Mouse (Mus musculus): ENCODE results near the gene Pigx. TPM values are rescaled to one million over a fixed set of nuclear protein-coding genes. Genes with fewer than 3 reads are reported as not detected.
A peak's percentile ranks its signal among the peaks of the same experiment; 100 is the strongest.

Gene Pigx
- polyA plus RNA-seq (2015; fragmentation: Nextera tagmentation; extraction: Ambion mirVana), result 127 and 131 TPM in 2 replicates

DNA sequence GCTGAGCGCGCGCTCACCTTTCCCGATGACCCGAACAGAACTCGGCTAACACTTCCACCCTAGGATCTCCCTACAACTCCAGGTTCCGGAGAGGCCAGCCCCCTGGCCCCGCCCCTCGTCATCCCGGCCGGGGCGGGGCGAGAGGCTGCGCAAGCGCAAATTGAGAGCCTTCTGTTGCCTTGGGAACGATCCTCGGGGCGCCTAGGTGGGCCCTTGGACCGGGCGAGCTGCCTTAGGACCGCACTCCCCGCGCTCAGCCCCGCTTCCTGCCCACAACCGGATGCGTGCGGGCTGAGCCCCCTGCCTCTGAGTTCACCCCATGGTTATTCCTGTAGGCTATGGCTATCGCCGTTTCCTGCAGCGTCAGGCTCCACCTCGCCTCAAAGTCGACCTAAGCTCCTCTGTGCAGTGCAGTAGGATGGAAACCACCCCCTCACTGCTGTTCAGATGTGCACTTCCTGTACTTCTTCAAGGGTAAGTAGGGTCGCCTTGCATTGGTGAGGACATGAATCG lies at the start of gene Pigx, which contains the start of gene Cep19:
Pigx (minus strand) TSS at position 103 of the 513 bp plus-strand sequence.
Cep19 (plus strand) TSS at position 163 of the 513 bp plus-strand sequence.
- peak within 1 kb of the TSS; percentile 96 for H3K27ac ChIP-seq
- H3K9me3 ChIP-seq (replicated peaks), result no peaks in the 10 kb centered on the region
- under 1% methylated on average over 34 of the region's 34 CpGs for WGBS
- peak; percentile 98 for ATAC-seq (replicated peaks; ENCODE audit: low FRiP score)
- peaks cover 20% of the 10 kb centered on the region for H3K4me1 ChIP-seq
- H3K36me3 ChIP-seq, result peaks cover 36% of the 10 kb centered on the region
- H3K9ac ChIP-seq, result peak within 1 kb of the TSS; percentile 88
- H3K4me2 ChIP-seq, result peak within 1 kb of the TSS; percentile 81
- peak within 1 kb of the TSS; percentile 98 for H3K4me3 ChIP-seq (replicated peaks)
- H3K27me3 ChIP-seq, result no peaks in the 10 kb centered on the region

DNA sequence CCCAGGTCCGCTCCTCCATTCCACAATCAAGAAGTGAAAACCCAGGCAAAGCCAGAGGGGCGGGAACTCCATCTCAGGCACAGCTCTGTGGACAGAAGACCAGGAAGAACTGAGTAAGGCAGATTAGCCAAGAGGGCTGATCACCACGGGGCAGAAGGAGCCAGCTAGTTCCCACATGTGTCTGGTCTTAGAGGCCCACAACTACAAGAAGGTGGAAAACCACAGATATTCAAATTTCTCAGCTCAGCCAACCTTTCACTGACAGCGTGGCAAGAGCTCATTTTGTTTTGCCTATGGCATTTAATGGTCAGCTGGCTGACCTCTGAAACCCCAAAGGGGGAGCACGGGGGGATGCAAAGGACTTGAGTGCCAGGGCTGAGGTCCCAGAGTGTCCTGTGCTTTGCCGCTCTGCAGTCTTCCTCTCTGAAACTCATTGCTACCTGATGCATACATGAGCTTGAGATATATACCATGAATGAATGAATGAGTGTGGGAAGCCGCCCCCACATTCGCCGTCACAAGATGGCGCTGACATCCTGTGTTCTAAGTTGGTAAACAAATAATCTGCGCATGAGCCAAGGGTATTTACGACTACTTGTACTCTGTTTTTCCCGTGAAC lies 48.2 kb upstream of the Pigx start:
- Histone ChIP-seq H3K9ac (no peak overlapping the region), H3K4me2 (peak overlapping the region; percentile 37)

DNA sequence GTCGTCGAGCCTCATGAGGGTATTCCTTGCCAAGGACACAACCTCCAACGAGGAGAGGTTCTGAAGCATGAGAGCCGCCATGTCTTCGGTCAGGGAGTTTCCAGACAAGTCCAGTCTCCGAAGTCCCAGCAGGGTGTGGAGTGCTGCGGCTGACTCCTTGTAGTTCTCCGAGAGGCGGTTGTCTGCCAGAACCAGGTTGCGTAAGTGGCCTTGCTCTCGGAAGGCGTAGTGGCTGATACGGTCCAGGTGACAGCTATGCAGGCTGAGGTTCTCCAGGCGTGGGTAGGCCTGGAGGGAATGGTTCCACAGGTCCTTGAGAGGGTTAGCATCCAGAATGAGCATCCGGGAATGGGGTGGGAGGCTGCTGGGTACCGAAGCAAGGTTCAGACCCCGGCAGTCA lies 45.1 kb upstream of the Pigx start:
- Histone ChIP-seq H3K27me3 (no peaks in the 10 kb centered on the region), H3K4me1 (no peaks in the 10 kb centered on the region), H3K36me3 (peaks cover 28% of the 10 kb centered on the region), H3K27ac (no peak overlapping the region), H3K9ac (no peak overlapping the region), H3K4me2 (no peak overlapping the region), H3K9me3 (replicated peaks) (peaks cover 6% of the 10 kb centered on the region; the same call in 1 of the 2 replicates), H3K4me3 (replicated peaks) (no peak overlapping the region)
- 93% methylated on average over 17 of the region's 17 CpGs for WGBS
- no peak for ATAC-seq (replicated peaks; ENCODE audit: low FRiP score)

More for the DNA sequence above, 48.2 kb upstream of the Pigx start:
- Histone ChIP-seq H3K4me1 (no peaks in the 10 kb centered on the region), H3K4me3 (replicated peaks) (no peak overlapping the region), H3K9me3 (replicated peaks) (peaks cover 6% of the 10 kb centered on the region; the same call in 1 of the 2 replicates), H3K36me3 (peaks cover 27% of the 10 kb centered on the region), H3K27me3 (no peaks in the 10 kb centered on the region), H3K27ac (no peak overlapping the region)
- ATAC-seq (replicated peaks; ENCODE audit: low FRiP score), result no peak
- 55% methylated on average over 12 of the region's 13 CpGs for WGBS

DNA sequence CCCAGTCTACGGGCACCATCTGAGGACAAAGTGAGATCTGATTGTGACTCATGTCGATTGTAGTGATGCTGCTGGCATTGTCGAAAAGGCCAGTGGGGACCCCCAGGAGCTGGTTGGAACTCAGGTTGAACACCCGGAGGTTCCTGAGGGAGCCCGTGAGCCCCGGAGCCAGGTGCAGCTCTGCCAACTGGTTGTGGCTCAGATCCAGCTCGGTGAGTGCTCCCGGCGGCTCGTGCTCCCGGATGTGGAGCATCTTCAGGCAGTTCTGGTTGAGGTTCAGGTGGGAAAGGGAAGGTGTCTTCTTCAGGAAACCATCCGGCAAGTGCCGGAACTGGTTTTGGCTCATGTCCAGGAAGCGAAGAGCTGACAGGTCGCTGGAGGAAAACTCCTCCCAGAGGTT lies 44.2 kb upstream of the Pigx start:
- H3K36me3 ChIP-seq, result peaks cover 28% of the 10 kb centered on the region
- no peak overlapping the region for H3K9ac ChIP-seq
- no peak overlapping the region for H3K27ac ChIP-seq
- WGBS, result 95% methylated on average over 15 of the region's 15 CpGs
- no peaks in the 10 kb centered on the region for H3K27me3 ChIP-seq
- H3K9me3 ChIP-seq (replicated peaks), result peaks cover 6% of the 10 kb centered on the region; the same call in 1 of the 2 replicates
- ATAC-seq (replicated peaks; ENCODE audit: low FRiP score), result no peak
- H3K4me3 ChIP-seq (replicated peaks), result no peak overlapping the region
- no peak overlapping the region for H3K4me2 ChIP-seq
- H3K4me1 ChIP-seq, result no peaks in the 10 kb centered on the region

DNA sequence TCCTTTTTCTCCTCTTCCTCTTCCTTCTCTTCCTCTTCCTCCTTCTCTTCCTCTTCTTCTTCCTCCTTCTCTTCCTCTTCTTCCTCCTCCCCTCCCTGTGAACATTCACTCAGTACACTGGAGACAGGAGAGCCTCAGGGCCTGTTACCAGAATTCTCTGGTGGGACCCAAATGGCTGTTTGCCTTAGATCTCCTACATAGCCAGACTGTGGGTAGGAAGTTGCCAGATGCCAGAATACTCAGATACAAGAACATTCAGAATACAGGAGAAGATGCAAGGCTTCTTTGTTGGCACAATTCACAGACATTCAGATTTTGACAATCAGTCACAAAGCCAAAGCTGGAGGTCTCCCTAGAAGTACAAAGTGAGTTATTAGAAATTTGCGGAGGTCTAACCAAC lies 39.4 kb upstream of the Pigx start:
- 68% methylated on average over 1 of the region's 1 CpGs for WGBS
- no peak overlapping the region for H3K4me2 ChIP-seq
- no peaks in the 10 kb centered on the region for H3K4me1 ChIP-seq
- H3K9ac ChIP-seq, result no peak overlapping the region
- H3K27ac ChIP-seq, result no peak overlapping the region
- no peak overlapping the region for H3K4me3 ChIP-seq (replicated peaks)
- peaks cover 6% of the 10 kb centered on the region; the same call in 1 of the 2 replicates for H3K9me3 ChIP-seq (replicated peaks)
- peaks cover 13% of the 10 kb centered on the region for H3K36me3 ChIP-seq
- H3K27me3 ChIP-seq, result no peaks in the 10 kb centered on the region
- ATAC-seq (replicated peaks; ENCODE audit: low FRiP score), result no peak

DNA sequence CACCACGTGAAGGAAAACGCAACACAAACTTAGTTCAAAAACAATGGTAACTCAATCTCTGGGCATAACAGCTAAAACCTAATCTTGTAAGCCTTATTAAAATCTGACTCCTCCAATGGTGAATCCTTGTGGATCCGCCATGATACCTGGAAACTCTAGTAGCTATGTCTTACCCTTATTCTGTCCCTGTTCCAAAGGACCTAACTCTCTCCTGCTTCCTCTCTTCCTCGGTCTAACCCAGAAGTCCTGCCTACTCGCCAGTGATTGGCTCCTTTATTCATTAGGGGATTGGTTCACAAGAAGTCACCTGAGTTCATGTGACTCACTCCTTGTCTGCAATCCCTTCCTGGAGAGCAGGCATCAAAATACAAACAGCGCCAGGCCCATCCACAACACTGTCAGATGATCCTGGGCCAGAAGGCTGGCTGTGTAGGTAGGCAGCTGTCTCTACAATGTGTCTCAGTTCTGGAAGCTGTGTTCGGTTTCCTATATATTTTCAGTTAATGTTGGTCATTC lies 36.4 kb upstream of the Pigx start:
- Histone ChIP-seq H3K4me1 (no peaks in the 10 kb centered on the region), H3K27ac (no peak overlapping the region), H3K4me2 (no peak overlapping the region), H3K9ac (no peak overlapping the region), H3K36me3 (no peaks in the 10 kb centered on the region), H3K9me3 (replicated peaks) (no peaks in the 10 kb centered on the region), H3K27me3 (no peaks in the 10 kb centered on the region), H3K4me3 (replicated peaks) (no peak overlapping the region)
- WGBS, result 85% methylated on average over 7 of the region's 7 CpGs
- no peak for ATAC-seq (replicated peaks; ENCODE audit: low FRiP score)

DNA sequence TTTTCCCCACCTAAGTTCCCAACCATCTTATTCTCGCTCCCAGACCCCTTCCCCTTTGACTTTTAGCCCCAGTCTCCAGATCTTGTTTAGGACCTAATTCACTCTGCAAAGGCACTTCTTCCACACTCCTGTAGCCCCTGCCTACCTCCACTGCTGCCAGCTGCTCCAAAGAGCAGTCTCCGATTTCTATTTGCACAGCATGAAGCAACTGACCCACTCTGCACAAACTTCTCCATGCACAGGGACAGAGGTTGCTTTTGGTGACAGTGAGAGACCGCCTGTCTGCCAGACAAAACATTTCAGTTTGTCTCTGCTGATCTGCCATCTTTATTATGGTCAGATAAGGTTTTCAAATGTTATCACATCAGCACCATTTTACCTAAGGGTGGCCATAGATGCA lies 33.6 kb upstream of the Pigx start:
- H3K27me3 ChIP-seq, result no peaks in the 10 kb centered on the region
- ATAC-seq (replicated peaks; ENCODE audit: low FRiP score), result no peak
- no peak overlapping the region for H3K27ac ChIP-seq
- H3K4me1 ChIP-seq, result no peaks in the 10 kb centered on the region
- H3K9ac ChIP-seq, result no peak overlapping the region
- H3K36me3 ChIP-seq, result no peaks in the 10 kb centered on the region
- H3K4me2 ChIP-seq, result no peak overlapping the region
- H3K4me3 ChIP-seq (replicated peaks), result no peak overlapping the region
- WGBS, result 73% methylated on average over 3 of the region's 3 CpGs
- H3K9me3 ChIP-seq (replicated peaks), result no peaks in the 10 kb centered on the region

DNA sequence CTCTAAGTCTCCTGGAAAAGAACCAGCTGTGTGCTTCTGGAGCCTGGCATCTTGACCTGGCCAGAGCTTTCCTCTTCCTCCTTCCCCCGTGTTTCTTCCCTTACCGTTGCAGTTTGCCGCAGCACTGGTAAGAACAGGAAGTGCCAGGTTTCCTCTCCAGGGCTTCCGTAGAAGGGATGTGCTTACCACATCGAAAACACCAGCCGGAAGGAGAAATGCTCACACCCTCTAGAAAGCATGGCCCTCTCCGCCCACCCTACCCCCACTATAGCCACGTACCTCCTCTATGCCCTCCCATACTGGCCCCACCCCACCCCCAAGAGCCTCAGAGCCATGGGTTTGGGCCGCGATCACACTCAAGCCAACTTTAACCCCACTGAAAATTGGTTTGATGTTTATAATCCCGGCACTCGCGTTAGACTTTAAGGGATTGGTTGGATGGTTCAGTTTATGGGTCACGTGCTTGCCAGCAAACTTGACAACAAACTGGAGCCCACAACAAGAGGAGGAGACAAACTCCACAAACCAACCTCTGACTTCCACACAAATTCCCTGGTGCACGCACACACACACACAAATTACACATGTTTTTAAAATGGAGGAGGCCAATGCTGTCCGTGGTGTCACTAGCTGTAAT lies 30.8 kb upstream of the Pigx start:
- 67% methylated on average over 16 of the region's 16 CpGs for WGBS
- no peak overlapping the region for H3K9ac ChIP-seq
- 0 out of 2 replicates have a peak overlapping the region, but pooled peaks have one; percentile 20 for H3K4me2 ChIP-seq
- no peaks in the 10 kb centered on the region for H3K4me1 ChIP-seq
- ATAC-seq (replicated peaks; ENCODE audit: low FRiP score), result 0 out of 2 replicates have a peak, but pooled peaks have one; percentile 25
- no peaks in the 10 kb centered on the region for H3K9me3 ChIP-seq (replicated peaks)
- H3K27ac ChIP-seq, result peak overlapping the region; percentile 52
- no peaks in the 10 kb centered on the region for H3K27me3 ChIP-seq
- H3K4me3 ChIP-seq (replicated peaks), result no peak overlapping the region
- H3K36me3 ChIP-seq, result no peaks in the 10 kb centered on the region

DNA sequence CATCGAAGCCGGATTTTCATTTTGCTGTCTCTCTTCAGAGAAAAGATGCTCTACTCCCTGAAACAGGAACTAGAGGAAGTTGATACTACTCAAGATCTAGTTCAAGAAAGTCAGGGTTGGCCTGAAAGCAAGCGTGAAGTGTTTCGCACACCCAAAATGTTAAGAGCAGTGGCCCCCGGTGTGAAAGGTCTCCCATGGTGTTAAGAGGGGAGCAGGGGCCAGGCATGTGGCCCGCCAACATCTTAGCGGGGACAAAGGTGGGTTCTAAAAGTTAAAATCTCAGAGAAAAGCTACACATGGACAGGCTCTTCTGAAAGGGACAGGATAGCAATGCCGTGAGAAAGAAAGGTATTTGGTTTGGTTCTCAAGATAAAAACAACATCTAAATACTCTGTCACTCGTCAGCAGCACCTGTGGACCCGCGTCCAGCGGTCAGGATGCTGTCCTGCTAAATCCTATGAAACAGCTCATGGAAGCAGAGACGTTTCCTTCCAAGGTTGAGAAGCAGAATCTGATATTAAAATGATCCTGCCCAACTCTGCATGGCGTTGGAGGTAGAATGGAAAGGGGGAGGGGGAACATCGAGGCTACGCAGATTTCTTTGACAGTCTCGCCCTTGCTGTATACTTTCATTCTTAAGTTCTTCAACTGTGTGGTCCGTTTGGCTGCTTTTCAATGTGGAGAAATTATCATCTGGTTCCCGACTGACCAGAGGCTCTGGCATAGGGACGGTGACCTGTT lies 30.1 kb upstream of the Pigx start:
- Histone ChIP-seq H3K27me3 (no peaks in the 10 kb centered on the region), H3K36me3 (no peaks in the 10 kb centered on the region), H3K9ac (no peak overlapping the region), H3K4me3 (replicated peaks) (no peak overlapping the region), H3K9me3 (replicated peaks) (no peaks in the 10 kb centered on the region), H3K27ac (peak overlapping the region; percentile 52), H3K4me2 (0 out of 2 replicates have a peak overlapping the region, but pooled peaks have one; percentile 20), H3K4me1 (no peaks in the 10 kb centered on the region)
- no peak for ATAC-seq (replicated peaks; ENCODE audit: low FRiP score)
- WGBS, result 82% methylated on average over 20 of the region's 20 CpGs

DNA sequence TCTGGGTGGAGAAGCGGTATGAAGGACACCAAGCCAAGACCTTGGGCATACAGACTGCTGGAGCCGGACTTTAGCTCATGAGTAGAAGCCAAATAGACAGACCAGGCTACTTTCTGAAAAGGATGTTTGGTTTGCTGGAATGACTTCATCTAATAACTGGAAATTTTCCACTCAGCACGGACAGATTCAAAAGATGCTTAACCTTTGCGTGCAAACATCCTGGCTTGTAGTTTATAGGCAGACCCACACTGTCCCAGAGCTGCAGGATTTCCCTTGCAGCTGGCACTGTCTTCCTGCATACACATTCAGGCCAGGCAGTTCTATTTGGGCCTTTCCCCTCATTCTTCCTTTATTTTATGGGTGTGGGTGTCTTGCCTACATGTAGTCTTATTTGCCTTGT lies 27.5 kb upstream of the Pigx start:
- no peak overlapping the region for H3K9ac ChIP-seq
- peak overlapping the region; percentile 65 for H3K27ac ChIP-seq
- no peaks in the 10 kb centered on the region for H3K9me3 ChIP-seq (replicated peaks)
- H3K4me1 ChIP-seq, result no peaks in the 10 kb centered on the region
- H3K27me3 ChIP-seq, result no peaks in the 10 kb centered on the region
- H3K4me2 ChIP-seq, result no peak overlapping the region
- H3K4me3 ChIP-seq (replicated peaks), result no peak overlapping the region
- 78% methylated on average over 4 of the region's 4 CpGs for WGBS
- ATAC-seq (replicated peaks; ENCODE audit: low FRiP score), result no peak
- no peaks in the 10 kb centered on the region for H3K36me3 ChIP-seq

DNA sequence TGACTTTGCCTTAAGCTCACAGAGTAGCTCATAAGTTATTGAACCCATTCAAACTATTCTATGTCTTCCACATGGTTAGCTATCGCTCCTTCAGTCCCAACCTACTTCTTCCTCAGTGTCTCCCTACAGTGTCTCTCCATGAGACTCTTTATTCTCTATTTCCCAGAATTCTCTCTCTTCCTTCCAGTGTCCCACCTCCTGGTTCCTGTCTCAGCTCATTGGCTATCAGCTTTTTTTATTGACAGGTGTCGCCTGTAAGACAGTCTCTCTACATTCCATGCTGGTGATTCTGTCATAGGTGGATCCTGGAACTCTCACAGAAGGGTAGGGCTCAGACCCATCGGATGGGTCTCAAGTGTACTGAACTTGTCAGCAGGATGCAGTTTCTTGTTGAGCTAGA lies 25.8 kb upstream of the Pigx start:
- Histone ChIP-seq H3K4me2 (no peak overlapping the region), H3K9me3 (replicated peaks) (no peaks in the 10 kb centered on the region), H3K9ac (no peak overlapping the region), H3K27me3 (no peaks in the 10 kb centered on the region), H3K36me3 (no peaks in the 10 kb centered on the region), H3K4me1 (no peaks in the 10 kb centered on the region), H3K27ac (peak overlapping the region; percentile 60), H3K4me3 (replicated peaks) (no peak overlapping the region)
- ATAC-seq (replicated peaks; ENCODE audit: low FRiP score), result no peak
- 92% methylated on average over 3 of the region's 3 CpGs for WGBS
